Mouse (Mus musculus) heart, postnatal 0 days (tissue): Measurements from ENCODE around the gene Slc36a4. TPM values are rescaled to one million over a fixed set of nuclear protein-coding genes. Genes with fewer than 3 reads are reported as not detected.

Source experiments
- ATAC-seq: fragments of 200-750 bp; cut with Nextera tagmentation; 2 replicates; pipeline ENCODE4 v1.8.0; 2017; ENCODE audit warnings: low read depth, moderate number of reproducible peaks, moderate library complexity; ENCODE audit not compliant: insufficient read depth
- DNase-seq: peaks from one replicate; pipeline ENCODE4 v3.0.0-alpha.2; 2016; ENCODE audit warnings: low spot score
- H3K27ac ChIP-seq: fragments of 300-500 bp; sonication (generic); 2 replicates; pipeline ENCODE4 v1.5.1; 2014; ENCODE audit warnings: low read depth, mild to moderate bottlenecking
- H3K27me3 ChIP-seq: fragments of 300-500 bp; sonication (generic); 2 replicates; pipeline ENCODE4 v1.6.1; 2014; ENCODE audit warnings: low read length, mixed read lengths; ENCODE audit not compliant: control insufficient read depth, insufficient read depth
- H3K36me3 ChIP-seq: fragments of 300-500 bp; sonication (generic); replicated peaks from 2 replicates; pipeline ENCODE4 v1.6.1; 2014; ENCODE audit warnings: low read length, mixed read lengths; ENCODE audit not compliant: control insufficient read depth, insufficient read depth
- H3K4me1 ChIP-seq: fragments of 300-500 bp; sonication (generic); 2 replicates; pipeline ENCODE4 v1.6.1; 2014; ENCODE audit warnings: antibody characterized with exemption; ENCODE audit not compliant: control insufficient read depth, insufficient read depth
- H3K4me2 ChIP-seq: fragments of 300-500 bp; sonication (generic); 2 replicates; pipeline ENCODE4 v1.6.1; 2014; ENCODE audit warnings: low read depth, mild to moderate bottlenecking, low read length, moderate library complexity
- H3K4me3 ChIP-seq: fragments of 300-500 bp; sonication (generic); 2 replicates; pipeline ENCODE4 v1.5.1; 2014; ENCODE audit warnings: low read depth, low read length
- H3K9ac ChIP-seq: fragments of 300-500 bp; sonication (generic); replicated peaks from 2 replicates; pipeline ENCODE4 v1.6.1; 2014; ENCODE audit warnings: low read depth, low read length, mixed read lengths
- H3K9me3 ChIP-seq: fragments of 300-500 bp; sonication (generic); replicated peaks from 2 replicates; pipeline ENCODE4 v1.6.1; 2016; ENCODE audit warnings: low read length; ENCODE audit not compliant: control insufficient read depth
- CTCF ChIP-seq: IDR thresholded peaks from 2 replicates; pipeline ENCODE4 v1.5.1; 2016; ENCODE audit warnings: antibody characterized with exemption, control low read depth, low read depth
- EP300 ChIP-seq: IDR thresholded peaks from 2 replicates; pipeline ENCODE4 v1.6.1; 2016; ENCODE audit warnings: antibody characterized with exemption, low read depth
- WGBS: fragments of 180-500 bp; shearing (Covaris S2); extraction: QIAGEN DNeasy Blood & Tissue Kit; methylation state at CpG from one replicate; pipeline ENCODE4 v1.1.7; 2014; 5-methylcytosine and 5-hydroxymethylcytosine counted together
- polyA plus RNA-seq: library from polyadenylated mRNA; unstranded; fragments of >200 nt; fragmentation: Nextera tagmentation; extraction: Ambion mirVana; gene quantifications from 2 replicates; pipeline ENCODE4 v1.2.1, GENCODE M21; 2015
- total RNA-seq: library from RNA; depleted of rRNA; stranded (reverse); fragments of >200 nt; gene quantifications from 2 replicates; pipeline ENCODE4 v1.2.3, GENCODE M21; 2014; ENCODE audit warnings: low replicate concordance

Gene Slc36a4
- total and polyA plus RNA-seq, 2 experiments from 2014 or later = 5.8 to 10.5 TPM

DNA sequence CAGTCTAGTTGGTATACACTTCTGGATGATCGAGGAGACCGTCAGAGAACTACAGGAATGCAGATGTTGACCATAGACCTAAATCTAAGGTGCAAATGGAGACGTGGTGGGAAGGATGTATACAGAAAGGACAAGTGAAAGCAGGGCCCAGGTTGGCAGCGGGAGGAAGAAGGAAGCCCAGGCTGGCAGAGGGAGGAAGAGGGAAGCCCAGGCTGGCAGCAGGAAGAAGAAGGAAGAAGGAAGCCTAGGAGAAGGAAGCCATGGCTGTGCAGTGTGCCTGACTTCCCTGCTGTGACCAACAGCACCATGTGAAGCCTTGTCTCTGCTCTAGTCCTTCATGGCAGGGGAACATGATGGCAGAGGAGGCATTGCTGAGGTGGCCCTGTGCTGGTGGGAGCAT lies 7.8 kb downstream of the Slc36a4 start:
- 85% methylated on average over 4 of the region's 4 CpGs for WGBS
- H3K4me2 ChIP-seq = no peak overlapping the region
- H3K4me3 ChIP-seq = no peak overlapping the region
- H3K9ac ChIP-seq = no peak overlapping the region
- H3K27ac ChIP-seq = no peak overlapping the region
- no peaks in the 10 kb centered on the region for H3K4me1 ChIP-seq
- ATAC-seq = no peak
- no peaks in the 10 kb centered on the region for H3K9me3 ChIP-seq
- no peak for TF ChIP-seq CTCF
- TF ChIP-seq EP300 = no peak
- H3K36me3 ChIP-seq = peaks cover 18% of the 10 kb centered on the region; the same call in 1 of the 2 replicates
- DNase-seq = no peak
- H3K27me3 ChIP-seq = no peaks in the 10 kb centered on the region

DNA sequence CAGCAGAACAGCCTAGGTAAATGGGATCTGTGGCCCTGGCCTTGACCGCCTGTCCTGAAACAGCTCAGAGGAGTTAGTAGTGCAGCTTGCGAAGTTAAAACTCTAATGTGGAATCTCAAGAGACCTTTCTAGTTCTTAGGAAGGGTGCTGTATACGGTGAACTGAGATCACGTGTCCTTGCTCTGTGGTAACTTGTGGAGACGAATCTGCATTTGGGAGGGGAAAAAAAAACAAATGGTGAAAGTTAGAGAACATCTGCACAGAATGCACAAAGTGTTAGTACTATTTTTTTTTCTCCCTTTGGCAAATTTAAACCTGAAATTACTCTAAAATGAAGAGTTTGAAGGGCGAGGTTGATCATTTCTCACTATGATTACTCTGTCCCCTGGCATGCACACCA lies 8.8 kb downstream of the Slc36a4 start:
- TF ChIP-seq CTCF (no peak), EP300 (no peak)
- H3K36me3 ChIP-seq = peaks cover 22% of the 10 kb centered on the region; the same call in 1 of the 2 replicates
- ATAC-seq = no peak
- 87% methylated on average over 6 of the region's 6 CpGs for WGBS
- no peak overlapping the region for H3K4me3 ChIP-seq
- H3K9ac ChIP-seq = no peak overlapping the region
- H3K4me2 ChIP-seq = no peak overlapping the region
- no peak for DNase-seq
- no peak overlapping the region for H3K27ac ChIP-seq
- H3K9me3 ChIP-seq = no peaks in the 10 kb centered on the region
- no peaks in the 10 kb centered on the region for H3K27me3 ChIP-seq
- no peaks in the 10 kb centered on the region for H3K4me1 ChIP-seq

DNA sequence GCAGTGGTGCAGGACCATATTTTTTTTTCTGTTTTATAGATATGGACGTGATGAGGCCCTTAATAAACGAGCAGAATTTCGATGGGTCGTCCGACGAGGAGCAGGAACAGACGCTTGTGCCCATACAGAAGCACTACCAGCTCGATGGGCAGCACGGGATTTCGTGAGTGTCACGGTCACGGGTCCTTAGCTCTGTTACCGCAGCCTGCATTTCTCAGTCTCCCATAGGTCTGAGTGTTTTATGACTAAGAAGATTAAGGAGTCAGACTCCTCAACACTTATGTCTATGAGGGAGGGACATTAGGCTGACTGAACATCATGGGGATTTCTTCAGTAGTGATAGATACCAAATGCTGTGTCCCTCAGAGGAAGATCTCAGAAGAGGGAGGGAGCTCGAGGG lies 10.1 kb downstream of the Slc36a4 start:
- no peaks in the 10 kb centered on the region for H3K9me3 ChIP-seq
- 87% methylated on average over 14 of the region's 14 CpGs for WGBS
- ATAC-seq (no peak), DNase-seq (no peak)
- no peaks in the 10 kb centered on the region for H3K4me1 ChIP-seq
- H3K4me3 ChIP-seq = no peak overlapping the region
- H3K4me2 ChIP-seq = no peak overlapping the region
- TF ChIP-seq CTCF (no peak), EP300 (no peak)
- no peak overlapping the region for H3K27ac ChIP-seq
- no peak overlapping the region for H3K9ac ChIP-seq
- peaks cover 35% of the 10 kb centered on the region for H3K36me3 ChIP-seq
- no peaks in the 10 kb centered on the region for H3K27me3 ChIP-seq

DNA sequence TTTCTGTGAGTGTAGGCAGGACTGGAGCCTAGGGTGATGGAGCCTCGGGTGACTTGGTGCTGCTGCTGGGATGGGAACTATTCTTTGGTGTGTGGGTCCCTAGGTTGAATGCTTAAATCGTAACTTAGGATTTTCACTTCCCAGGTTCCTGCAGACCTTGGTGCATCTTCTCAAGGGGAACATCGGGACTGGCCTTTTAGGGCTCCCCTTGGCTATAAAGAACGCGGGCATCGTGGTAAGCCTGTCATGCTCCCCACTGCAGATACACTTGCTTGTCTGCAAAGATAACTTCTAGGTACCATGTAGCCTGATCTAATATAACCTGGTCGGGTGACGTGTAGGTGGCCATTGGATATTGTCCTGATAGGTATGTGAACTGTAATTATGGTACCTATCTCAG lies 11.0 kb downstream of the Slc36a4 start:
- H3K27ac ChIP-seq = no peak overlapping the region
- no peaks in the 10 kb centered on the region for H3K4me1 ChIP-seq
- H3K4me2 ChIP-seq = no peak overlapping the region
- DNase-seq (no peak), ATAC-seq (no peak)
- TF ChIP-seq CTCF (no peak), EP300 (no peak)
- no peak overlapping the region for H3K9ac ChIP-seq
- 87% methylated on average over 8 of the region's 8 CpGs for WGBS
- H3K36me3 ChIP-seq = peaks cover 35% of the 10 kb centered on the region
- no peak overlapping the region for H3K4me3 ChIP-seq
- H3K9me3 ChIP-seq = no peaks in the 10 kb centered on the region
- no peaks in the 10 kb centered on the region for H3K27me3 ChIP-seq

DNA sequence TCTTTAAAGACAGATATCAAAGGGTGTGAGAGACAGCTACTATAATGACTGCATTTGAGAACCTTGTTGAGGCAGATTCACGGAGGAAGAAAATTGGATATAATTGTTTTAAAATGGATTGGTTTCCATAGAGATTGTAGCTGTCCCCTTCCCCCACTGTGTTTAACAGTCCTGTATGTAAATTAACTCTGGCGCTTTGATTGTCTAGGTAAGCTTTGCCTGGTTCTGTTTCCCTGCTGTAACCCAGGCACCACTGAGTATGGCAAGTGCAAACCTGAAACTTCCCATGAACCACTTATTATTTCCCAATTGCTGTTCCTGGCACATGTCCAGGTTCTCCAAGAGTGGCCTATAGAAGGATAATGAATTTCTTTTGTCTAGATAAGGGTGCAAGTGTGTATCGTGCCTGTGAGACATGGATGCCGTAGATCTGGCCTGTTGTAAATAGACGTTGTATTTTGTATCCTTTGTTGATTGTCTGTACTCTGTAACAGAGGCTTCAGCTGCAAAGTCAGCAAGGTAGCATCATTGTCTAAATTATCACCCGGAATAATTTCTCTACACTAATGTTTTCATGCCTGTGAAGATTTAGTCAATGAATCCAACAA lies 11.8 kb downstream of the Slc36a4 start:
- TF ChIP-seq CTCF = no peak
- TF ChIP-seq EP300 = no peak
- Histone ChIP-seq H3K9me3 (no peaks in the 10 kb centered on the region), H3K4me1 (no peaks in the 10 kb centered on the region), H3K4me2 (no peak overlapping the region), H3K36me3 (peaks cover 35% of the 10 kb centered on the region), H3K27ac (no peak overlapping the region), H3K4me3 (no peak overlapping the region), H3K9ac (no peak overlapping the region), H3K27me3 (no peaks in the 10 kb centered on the region)
- ATAC-seq = no peak
- WGBS = 74% methylated on average over 6 of the region's 6 CpGs
- DNase-seq = no peak

DNA sequence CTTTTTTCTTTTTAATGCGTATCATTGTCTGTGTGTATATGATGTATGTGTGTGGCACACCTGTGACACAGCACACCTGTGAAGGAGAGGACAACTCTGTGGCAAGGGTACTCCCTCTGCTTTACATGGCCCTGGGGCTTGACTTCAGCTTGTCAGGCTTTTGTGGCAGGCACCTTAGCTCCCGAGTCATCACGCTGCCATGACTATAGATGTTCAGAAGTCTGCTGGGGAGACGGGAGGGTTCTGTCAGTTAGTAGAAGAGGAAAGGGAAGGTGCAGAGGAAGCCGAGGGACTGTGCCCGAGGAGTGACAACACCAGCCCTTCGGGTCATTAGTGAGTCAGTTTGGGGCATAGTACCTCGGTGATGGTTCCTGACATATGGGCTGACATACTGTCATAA lies 13.0 kb downstream of the Slc36a4 start:
- TF ChIP-seq CTCF = no peak
- no peak for TF ChIP-seq EP300
- WGBS = 78% methylated on average over 8 of the region's 8 CpGs
- Histone ChIP-seq H3K27ac (no peak overlapping the region), H3K27me3 (no peaks in the 10 kb centered on the region), H3K4me2 (no peak overlapping the region), H3K9me3 (no peaks in the 10 kb centered on the region), H3K4me1 (no peaks in the 10 kb centered on the region), H3K36me3 (peaks cover 47% of the 10 kb centered on the region), H3K9ac (no peak overlapping the region), H3K4me3 (no peak overlapping the region)
- DNase-seq = no peak
- no peak for ATAC-seq
